Comparison of ENCODE assay signal across 7 mouse cellular contexts in the genomic region with DNA sequence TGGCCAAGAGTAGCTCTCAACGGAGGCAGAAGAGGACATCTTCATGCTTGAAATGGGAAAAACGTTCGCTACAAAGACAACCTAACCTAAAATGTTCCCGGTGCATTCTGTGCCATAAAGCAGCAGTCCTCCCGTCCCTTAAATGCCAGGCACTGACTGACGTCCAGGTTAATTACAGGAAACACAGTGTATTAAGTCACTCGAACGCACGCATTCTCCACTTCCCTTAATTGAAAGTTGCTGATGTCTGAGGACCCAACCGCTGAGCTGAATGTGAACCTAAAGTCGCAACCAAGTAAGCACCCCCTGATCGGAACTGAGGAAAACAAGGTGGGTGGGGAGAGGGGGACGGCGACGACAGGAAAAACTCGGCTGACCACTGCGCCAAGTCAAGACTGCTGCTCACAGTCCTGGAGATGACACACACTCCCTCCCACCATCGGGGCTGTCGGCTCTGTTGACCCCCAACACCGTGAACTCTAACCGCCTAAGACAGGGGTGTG. TPM values are rescaled to one million over a fixed set of nuclear protein-coding genes. Genes with fewer than 3 reads are reported as not detected.
DNase-seq lines count a peak whose midpoint lies in the region; ATAC-seq and TF ChIP-seq lines count a peak whose summit lies in the region.

No protein-coding gene starts in this region.

- under 1% methylated on average over 21 of the region's 21 CpGs for WGBS in heart, postnatal 0 days
- 2% methylated on average over 21 of the region's 21 CpGs for WGBS in lung, postnatal 0 days
- WGBS in stomach, embryonic 14.5 days = 2% methylated on average over 21 of the region's 21 CpGs

- H3K4me1 ChIP-seq in brown adipose tissue, adult 24 weeks (ENCODE audit: control insufficient read depth, insufficient read depth, insufficient read length, low read length) = peaks cover 7% of the 10 kb centered on the region; the same call in 1 of the 2 replicates
- peaks cover 20% of the 10 kb centered on the region for H3K4me1 ChIP-seq in heart, postnatal 0 days (ENCODE audit: control insufficient read depth, insufficient read depth)
- no peaks in the 10 kb centered on the region for H3K4me1 ChIP-seq in lung, postnatal 0 days (ENCODE audit: insufficient read depth, low read depth, low read length)
- H3K4me1 ChIP-seq in stomach, embryonic 14.5 days (ENCODE audit: control insufficient read depth, insufficient read depth, low read length) = peaks cover 9% of the 10 kb centered on the region; the same call in 1 of the 2 replicates

- H3K27ac ChIP-seq in brown adipose tissue, adult 24 weeks (replicated peaks; ENCODE audit: low read depth, low read length) = peak overlapping the region; percentile 92
- H3K27ac ChIP-seq in heart, postnatal 0 days (ENCODE audit: low read depth) = peak overlapping the region; percentile 90
- peak overlapping the region; percentile 94 for H3K27ac ChIP-seq in lung, postnatal 0 days (ENCODE audit: low read length)
- peak overlapping the region; percentile 66; the same call in 1 of the 2 replicates for H3K27ac ChIP-seq in stomach, embryonic 14.5 days (ENCODE audit: low read length)

- peak overlapping the region; percentile 88 for H3K4me2 ChIP-seq in heart, postnatal 0 days (ENCODE audit: low read depth, low read length)
- H3K4me2 ChIP-seq in lung, postnatal 0 days (replicated peaks; ENCODE audit: low read depth, low read length) = peak overlapping the region; percentile 83
- H3K4me2 ChIP-seq in stomach, embryonic 14.5 days (replicated peaks; ENCODE audit: low read depth, low read length) = peak overlapping the region; percentile 65

- peak; percentile 9 to 11 for DNase-seq in right cerebral cortex, adult 2 months (ENCODE audit: low spot score in 2 of 2)
- no peak for DNase-seq in right cerebral cortex, postnatal 36 days (ENCODE audit: low spot score in 2 of 2)
- DNase-seq in heart, postnatal 0 days (ENCODE audit: low spot score) = peak; percentile 21
- peak; percentile 59 for DNase-seq in lung, postnatal 0 days (ENCODE audit: low spot score)
- DNase-seq in thymus, postnatal 25 days = no peak

- peak overlapping the region; percentile 81 for H3K9ac ChIP-seq in heart, postnatal 0 days (replicated peaks; ENCODE audit: low read depth, low read length)
- H3K9ac ChIP-seq in lung, postnatal 0 days (replicated peaks; ENCODE audit: low read depth) = peak overlapping the region; percentile 87
- H3K9ac ChIP-seq in stomach, embryonic 14.5 days (replicated peaks; ENCODE audit: low read depth, low read length) = peak overlapping the region; percentile 93

- no peaks in the 10 kb centered on the region for H3K9me3 ChIP-seq in heart, postnatal 0 days (replicated peaks; ENCODE audit: control insufficient read depth, low read length)
- H3K9me3 ChIP-seq in lung, postnatal 0 days (ENCODE audit: low read length) = no peaks in the 10 kb centered on the region
- H3K9me3 ChIP-seq in stomach, embryonic 14.5 days (ENCODE audit: control insufficient read depth, low read depth, low read length) = no peaks in the 10 kb centered on the region

- 0 out of 2 replicates have a peak, but pooled peaks have one; percentile 9 for TF ChIP-seq EP300 in heart, postnatal 0 days (IDR thresholded peaks at IDR 0.05; ENCODE audit: low read depth)
- TF ChIP-seq EP300 in lung, postnatal 0 days (IDR thresholded peaks at IDR 0.05) = no peak

- ATAC-seq in heart, postnatal 0 days (ENCODE audit: insufficient read depth, low read depth) = no peak
- peak; percentile 2; the same call in 1 of the 2 replicates for ATAC-seq in lung, postnatal 0 days
- ATAC-seq in stomach, embryonic 14.5 days (ENCODE audit: insufficient number of reproducible peaks, insufficient read depth, low FRiP score, low read depth) = no peak; the same call in 1 of the 2 replicates

- peak overlapping the region; percentile 88 for H3K4me3 ChIP-seq in brown adipose tissue, adult 24 weeks (ENCODE audit: insufficient read depth, low read depth, low read length)
- peak overlapping the region; percentile 74 for H3K4me3 ChIP-seq in heart, postnatal 0 days (ENCODE audit: low read depth, low read length)
- H3K4me3 ChIP-seq in lung, postnatal 0 days (ENCODE audit: low read depth, low read length) = peak overlapping the region; percentile 78
- peak overlapping the region; percentile 86 for H3K4me3 ChIP-seq in stomach, embryonic 14.5 days (ENCODE audit: low read depth, low read length)

- no peak for TF ChIP-seq CTCF in heart, postnatal 0 days (IDR thresholded peaks at IDR 0.05; ENCODE audit: low read depth)
- TF ChIP-seq CTCF in lung, postnatal 0 days (IDR thresholded peaks at IDR 0.05) = no peak

- no peaks in the 10 kb centered on the region for H3K27me3 ChIP-seq in heart, postnatal 0 days (ENCODE audit: control insufficient read depth, insufficient read depth, low read length)
- H3K27me3 ChIP-seq in lung, postnatal 0 days (replicated peaks; ENCODE audit: insufficient read depth, low read length) = no peaks in the 10 kb centered on the region
- no peaks in the 10 kb centered on the region for H3K27me3 ChIP-seq in stomach, embryonic 14.5 days (ENCODE audit: control insufficient read depth, insufficient read depth, low read length)

- H3K36me3 ChIP-seq in heart, postnatal 0 days (replicated peaks; ENCODE audit: control insufficient read depth, insufficient read depth, low read length) = 0 out of 2 replicates have a peak, but pooled peaks cover 4% of the 10 kb centered on the region
- no peaks in the 10 kb centered on the region; the same call in 1 of the 2 replicates for H3K36me3 ChIP-seq in lung, postnatal 0 days (ENCODE audit: insufficient read depth, low read length)
- peaks cover 7% of the 10 kb centered on the region; the same call in 1 of the 2 replicates for H3K36me3 ChIP-seq in stomach, embryonic 14.5 days (ENCODE audit: control insufficient read depth, insufficient read depth, low read length)

RNA-seq across cellular contexts. Expression of a gene that starts 0.7 kb away (rescaled TPM):
- 53.6 and 63.8 TPM in 2 replicates for polyA plus RNA-seq in brown adipose tissue, adult 24 weeks (2012; ENCODE audit: insufficient read depth, insufficient read length, missing spikeins)
- 59.7 and 65.9 TPM in 2 replicates for total RNA-seq in heart, postnatal 0 days (2014; rRNA removed; ENCODE audit: low replicate concordance)
- 46.3 and 48.5 TPM in 2 replicates for polyA plus RNA-seq in heart, postnatal 0 days (2015; fragmentation: Nextera tagmentation; extraction: Ambion mirVana)
- polyA plus RNA-seq in lung, postnatal 0 days (2015; fragmentation: Nextera tagmentation; extraction: Ambion mirVana) = 80.8 and 85.9 TPM in 2 replicates
- 63.2 and 66.0 TPM in 2 replicates for polyA plus RNA-seq in stomach, embryonic 14.5 days (2014; fragmentation: Nextera tagmentation; extraction: Ambion mirVana)

RNA-seq across cellular contexts. Expression of a gene that starts 38.7 kb away (rescaled TPM):
- polyA plus RNA-seq in brown adipose tissue, adult 24 weeks (2012; ENCODE audit: insufficient read depth, insufficient read length, missing spikeins) = 15.7 and 17.8 TPM in 2 replicates
- total RNA-seq in heart, postnatal 0 days (2014; rRNA removed; ENCODE audit: low replicate concordance) = 19.7 and 20.7 TPM in 2 replicates
- 39.6 and 44.4 TPM in 2 replicates for polyA plus RNA-seq in heart, postnatal 0 days (2015; fragmentation: Nextera tagmentation; extraction: Ambion mirVana)
- polyA plus RNA-seq in lung, postnatal 0 days (2015; fragmentation: Nextera tagmentation; extraction: Ambion mirVana) = 53.9 and 57.6 TPM in 2 replicates
- polyA plus RNA-seq in stomach, embryonic 14.5 days (2014; fragmentation: Nextera tagmentation; extraction: Ambion mirVana) = 45.7 and 47.0 TPM in 2 replicates

RNA-seq across cellular contexts. Expression of a gene that starts 40.6 kb away (rescaled TPM):
- polyA plus RNA-seq in brown adipose tissue, adult 24 weeks (2012; ENCODE audit: insufficient read depth, insufficient read length, missing spikeins) = 17.3 and 20.4 TPM in 2 replicates
- 36.6 and 46.2 TPM in 2 replicates for total RNA-seq in heart, postnatal 0 days (2014; rRNA removed; ENCODE audit: low replicate concordance)
- polyA plus RNA-seq in heart, postnatal 0 days (2015; fragmentation: Nextera tagmentation; extraction: Ambion mirVana) = 17.2 and 17.3 TPM in 2 replicates
- 18.3 and 21.0 TPM in 2 replicates for polyA plus RNA-seq in lung, postnatal 0 days (2015; fragmentation: Nextera tagmentation; extraction: Ambion mirVana)
- 55.9 and 57.9 TPM in 2 replicates for polyA plus RNA-seq in stomach, embryonic 14.5 days (2014; fragmentation: Nextera tagmentation; extraction: Ambion mirVana)

Comparison
In these comparisons a context has a peak if more than half of its experiments do, and no peak if none do; other contexts are left out.
1. DNase-seq: peak in right cerebral cortex, adult 2 months (2 of 2), heart, postnatal 0 days (single experiment) and lung, postnatal 0 days (single experiment); none in right cerebral cortex, postnatal 36 days (0 of 2) and thymus, postnatal 25 days (single experiment).
2. Peak in every context shown above with its lines, with median percentiles within 50 percentile points of each other: H3K27ac ChIP-seq, H3K4me3 ChIP-seq, H3K4me2 ChIP-seq and H3K9ac ChIP-seq.